Mouse (Mus musculus) thymus, adult 2 months (tissue): ENCODE data around the gene Hps4.

Source experiments
- CTCF ChIP-seq: fragments of 200-500 bp; IDR thresholded peaks from 2 replicates; pipeline ENCODE4 v1.5.1; 2012; ENCODE audit warnings: mild to moderate bottlenecking, control low read depth, low read length, moderate library complexity, borderline replicate concordance; ENCODE audit not compliant: control insufficient read depth, poor library complexity, insufficient read depth; ENCODE audit errors: extremely low read depth
- POLR2A ChIP-seq: fragments of 200-500 bp; IDR thresholded peaks from 2 replicates; pipeline ENCODE4 v1.6.1; 2012; ENCODE audit warnings: mild to moderate bottlenecking, low read length, control low read depth, moderate library complexity; ENCODE audit not compliant: control insufficient read depth, poor library complexity, insufficient read depth; ENCODE audit errors: extremely low read depth

DNA sequence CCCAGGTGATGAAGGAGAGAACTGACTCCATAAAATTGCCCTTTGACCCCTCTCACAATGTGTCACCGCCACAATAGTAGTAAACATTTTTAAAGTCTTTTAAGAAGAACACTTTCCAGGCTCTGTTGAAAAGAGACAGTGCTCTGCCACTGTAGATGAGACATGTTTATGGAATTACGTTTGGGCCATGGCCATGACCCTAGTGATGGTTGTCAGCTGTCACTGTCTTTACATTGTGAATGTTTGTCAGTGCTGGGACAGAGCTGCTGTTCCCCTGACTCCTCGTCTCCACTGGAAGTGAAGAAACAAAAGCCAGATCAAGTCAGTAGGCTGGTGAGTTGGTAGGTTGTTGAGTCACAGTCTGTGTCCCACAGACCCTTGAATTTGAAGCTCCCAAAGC is 59.6 kb downstream of the Hps4 start:
- TF ChIP-seq CTCF, result no peak
- no peak for TF ChIP-seq POLR2A
